Mouse (Mus musculus): ENCODE data around the gene Sh2b1. TPM values are rescaled to one million over a fixed set of nuclear protein-coding genes. Genes with fewer than 3 reads are reported as not detected.

Sh2b1 gene
- polyA plus RNA-seq, 2 experiments = 8.3 to 12.4 TPM

GRCm38 (mm10) chr7:126417606-126418005, 57.6 kb downstream of the Sh2b1 start:
- no peak for ATAC-seq (ENCODE audit: insufficient read depth)
- Histone ChIP-seq H3K36me3 (replicated peaks; ENCODE audit: control insufficient read depth, insufficient read depth, low read depth) (no peaks in the 10 kb centered on the region), H3K9me3 (ENCODE audit: control insufficient read depth, low read length) (no peaks in the 10 kb centered on the region), H3K27ac (no peak overlapping the region), H3K9ac (replicated peaks) (no peak overlapping the region), H3K4me2 (ENCODE audit: low read depth) (no peak overlapping the region), H3K4me1 (replicated peaks; ENCODE audit: control insufficient read depth in 2 of 2, insufficient read depth in 2 of 2, low read length in 1 of 2) (peaks cover 0 to 4% of the 10 kb centered on the region in 2 experiments; a peak in 2 of 4 replicates), H3K27me3 (ENCODE audit: control insufficient read depth, insufficient read depth, low read length) (no peaks in the 10 kb centered on the region), H3K4me3 (ENCODE audit: insufficient read depth in 1 of 2, low read depth in 2 of 2, low read length in 2 of 2) (no peak overlapping the region)
- WGBS (ENCODE audit: insufficient replicate concordance) = 76% methylated on average over 4 of the region's 4 CpGs
- no peak for DNase-seq (ENCODE audit: low read depth in 3 of 3, low spot score in 3 of 3)
- TF ChIP-seq CTCF (IDR thresholded peaks at IDR 0.05; ENCODE audit: low read depth) (no peak), EP300 (IDR thresholded peaks at IDR 0.05; ENCODE audit: low read depth) (no peak)

- DNase-seq (ENCODE audit: low read depth in 3 of 3, low spot score in 3 of 3) = no peak
- H3K4me2 ChIP-seq (ENCODE audit: low read depth) = no peak overlapping the region
- no peaks in the 10 kb centered on the region for H3K36me3 ChIP-seq (replicated peaks; ENCODE audit: control insufficient read depth, insufficient read depth, low read depth)
- TF ChIP-seq CTCF (IDR thresholded peaks at IDR 0.05; ENCODE audit: low read depth) = no peak
- no peak for TF ChIP-seq EP300 (IDR thresholded peaks at IDR 0.05; ENCODE audit: low read depth)
- no peaks in the 10 kb centered on the region for H3K9me3 ChIP-seq (ENCODE audit: control insufficient read depth, low read length)
- H3K4me3 ChIP-seq (ENCODE audit: insufficient read depth in 1 of 2, low read depth in 2 of 2, low read length in 2 of 2) = no peak overlapping the region
- H3K27ac ChIP-seq = no peak overlapping the region
- 45% methylated on average over 8 of the region's 8 CpGs for WGBS (ENCODE audit: insufficient replicate concordance)
- H3K9ac ChIP-seq (replicated peaks) = no peak overlapping the region
- H3K27me3 ChIP-seq (ENCODE audit: control insufficient read depth, insufficient read depth, low read length) = no peaks in the 10 kb centered on the region
- no peak for ATAC-seq (ENCODE audit: insufficient read depth)
- peaks cover 0 to 4% of the 10 kb centered on the region in 2 experiments; a peak in 2 of 4 replicates for H3K4me1 ChIP-seq (replicated peaks; ENCODE audit: control insufficient read depth in 2 of 2, insufficient read depth in 2 of 2, low read length in 1 of 2)
These were observed 58.2 kb downstream of the Sh2b1 start for GRCm38 (mm10) chr7:126417045-126417444.

Other genes starting within 250 kb of the Sh2b1 start
- 0.86 and 1.4 TPM in 2 replicates for gene Sbk1, start 202.8 kb downstream of the Sh2b1 start, polyA plus RNA-seq (2012; rRNA removed)
- 0.87 and 0.90 TPM in 2 replicates for gene Sbk1, start 202.8 kb downstream of the Sh2b1 start, polyA plus RNA-seq (2014; fragmentation: Nextera tagmentation; extraction: Ambion mirVana)
- gene Lat, start 105.9 kb downstream of the Sh2b1 start, polyA plus RNA-seq (2012; rRNA removed) = 7.3 and 7.5 TPM in 2 replicates
- 7.6 and 9.2 TPM in 2 replicates for gene Lat, start 105.9 kb downstream of the Sh2b1 start, polyA plus RNA-seq (2014; fragmentation: Nextera tagmentation; extraction: Ambion mirVana)
- gene Spns1, start 98.0 kb downstream of the Sh2b1 start, polyA plus RNA-seq (2012; rRNA removed) = 20.2 and 21.7 TPM in 2 replicates
- gene Spns1, start 98.0 kb downstream of the Sh2b1 start, polyA plus RNA-seq (2014; fragmentation: Nextera tagmentation; extraction: Ambion mirVana) = 11.4 and 11.6 TPM in 2 replicates
- 6.8 and 7.1 TPM in 2 replicates for gene Nfatc2ip, start 78.7 kb downstream of the Sh2b1 start, polyA plus RNA-seq (2012; rRNA removed)
- gene Nfatc2ip, start 78.7 kb downstream of the Sh2b1 start, polyA plus RNA-seq (2014; fragmentation: Nextera tagmentation; extraction: Ambion mirVana) = 3.0 and 3.1 TPM in 2 replicates
- 0.30 and 0.35 TPM in 2 replicates for gene Cd19, start 60.5 kb downstream of the Sh2b1 start, polyA plus RNA-seq (2012; rRNA removed)
- 0.34 and 0.64 TPM in 2 replicates for gene Cd19, start 60.5 kb downstream of the Sh2b1 start, polyA plus RNA-seq (2014; fragmentation: Nextera tagmentation; extraction: Ambion mirVana)
- gene Rabep2, start 46.7 kb downstream of the Sh2b1 start, polyA plus RNA-seq (2012; rRNA removed) = 3.4 and 4.4 TPM in 2 replicates
- gene Rabep2, start 46.7 kb downstream of the Sh2b1 start, polyA plus RNA-seq (2014; fragmentation: Nextera tagmentation; extraction: Ambion mirVana) = 3.1 and 4.6 TPM in 2 replicates
- 0.15 and 0.16 TPM in 2 replicates for gene Atp2a1, start 12.3 kb downstream of the Sh2b1 start, polyA plus RNA-seq (2012; rRNA removed)
- gene Atp2a1, start 12.3 kb downstream of the Sh2b1 start, polyA plus RNA-seq (2014; fragmentation: Nextera tagmentation; extraction: Ambion mirVana) = 0.10 TPM in 1 of 2 replicates, not detected in the other
- 44.6 and 67.8 TPM in 2 replicates for gene Tufm, start 11.9 kb upstream of the Sh2b1 start, polyA plus RNA-seq (2012; rRNA removed)
- 73.2 and 82.9 TPM in 2 replicates for gene Tufm, start 11.9 kb upstream of the Sh2b1 start, polyA plus RNA-seq (2014; fragmentation: Nextera tagmentation; extraction: Ambion mirVana)
- 41.3 and 42.9 TPM in 2 replicates for gene Atxn2l, start 28.0 kb upstream of the Sh2b1 start, polyA plus RNA-seq (2012; rRNA removed)
- gene Atxn2l, start 28.0 kb upstream of the Sh2b1 start, polyA plus RNA-seq (2014; fragmentation: Nextera tagmentation; extraction: Ambion mirVana) = 17.3 and 24.3 TPM in 2 replicates
- 45.7 and 58.0 TPM in 2 replicates for gene Eif3c, start 91.0 kb upstream of the Sh2b1 start, polyA plus RNA-seq (2012; rRNA removed)
- gene Eif3c, start 91.0 kb upstream of the Sh2b1 start, polyA plus RNA-seq (2014; fragmentation: Nextera tagmentation; extraction: Ambion mirVana) = 94.4 and 96.2 TPM in 2 replicates
- 1.2 and 1.6 TPM in 2 replicates for gene Apobr, start 109.5 kb upstream of the Sh2b1 start, polyA plus RNA-seq (2012; rRNA removed)
- gene Apobr, start 109.5 kb upstream of the Sh2b1 start, polyA plus RNA-seq (2014; fragmentation: Nextera tagmentation; extraction: Ambion mirVana) = 0.69 TPM in 2 replicates
- 8.4 and 8.8 TPM in 2 replicates for gene Cln3, start 110.4 kb upstream of the Sh2b1 start, polyA plus RNA-seq (2012; rRNA removed)
- 7.2 and 9.7 TPM in 2 replicates for gene Cln3, start 110.4 kb upstream of the Sh2b1 start, polyA plus RNA-seq (2014; fragmentation: Nextera tagmentation; extraction: Ambion mirVana)
- 0.07 TPM in 1 of 2 replicates, not detected in the other for gene Il27, start 119.5 kb upstream of the Sh2b1 start, polyA plus RNA-seq (2012; rRNA removed)
- gene Il27, start 119.5 kb upstream of the Sh2b1 start, polyA plus RNA-seq (2014; fragmentation: Nextera tagmentation; extraction: Ambion mirVana) = not detected in 2 replicates
- gene Nupr1, start 155.4 kb upstream of the Sh2b1 start, polyA plus RNA-seq (2012; rRNA removed) = 1.9 and 2.6 TPM in 2 replicates
- gene Nupr1, start 155.4 kb upstream of the Sh2b1 start, polyA plus RNA-seq (2014; fragmentation: Nextera tagmentation; extraction: Ambion mirVana) = 1.3 and 3.2 TPM in 2 replicates
- gene Sgf29, start 173.9 kb upstream of the Sh2b1 start, polyA plus RNA-seq (2012; rRNA removed) = 19.5 and 24.7 TPM in 2 replicates
- 23.6 and 34.4 TPM in 2 replicates for gene Sgf29, start 173.9 kb upstream of the Sh2b1 start, polyA plus RNA-seq (2014; fragmentation: Nextera tagmentation; extraction: Ambion mirVana)
- 4.5 and 6.4 TPM in 2 replicates for gene Sult1a1, start 201.0 kb upstream of the Sh2b1 start, polyA plus RNA-seq (2012; rRNA removed)
- gene Sult1a1, start 201.0 kb upstream of the Sh2b1 start, polyA plus RNA-seq (2014; fragmentation: Nextera tagmentation; extraction: Ambion mirVana) = 13.1 and 15.2 TPM in 2 replicates
- gene Bola2, start 220.0 kb upstream of the Sh2b1 start, polyA plus RNA-seq (2012; rRNA removed) = 35.8 and 69.8 TPM in 2 replicates
- 97.2 and 111 TPM in 2 replicates for gene Bola2, start 220.0 kb upstream of the Sh2b1 start, polyA plus RNA-seq (2014; fragmentation: Nextera tagmentation; extraction: Ambion mirVana)
- 5.7 and 6.3 TPM in 2 replicates for gene Slx1b, start 220.4 kb upstream of the Sh2b1 start, polyA plus RNA-seq (2012; rRNA removed)
- gene Slx1b, start 220.4 kb upstream of the Sh2b1 start, polyA plus RNA-seq (2014; fragmentation: Nextera tagmentation; extraction: Ambion mirVana) = 1.8 and 2.0 TPM in 2 replicates
- 48.0 and 52.5 TPM in 2 replicates for gene Coro1a, start 232.4 kb upstream of the Sh2b1 start, polyA plus RNA-seq (2012; rRNA removed)
- gene Coro1a, start 232.4 kb upstream of the Sh2b1 start, polyA plus RNA-seq (2014; fragmentation: Nextera tagmentation; extraction: Ambion mirVana) = 65.6 and 81.5 TPM in 2 replicates

Measured in liver, embryonic 14.5 days (tissue).